Mouse (Mus musculus) CH12.LX (cell line): ENCODE measurements at regions not wholly inside any gene's neighbourhood (a gene's known extent, or its start where the extent isn't known, plus 50 kb on each side); places are given as distances from the start of the nearest gene placed in this dataset.

Experiments
- DNase-seq: peaks from one replicate; pipeline ENCODE4 v3.0.0-alpha.2; 2013; ENCODE audit errors: extremely low read depth
- H3K27ac ChIP-seq: 2 replicates; pipeline ENCODE4 v1.5.1; 2012; ENCODE audit warnings: low read depth, mild to moderate bottlenecking, control low read depth, moderate library complexity; ENCODE audit not compliant: insufficient read depth
- H3K27me3 ChIP-seq: replicated peaks from 2 replicates; pipeline ENCODE3; 2012; ENCODE audit warnings: inconsistent platforms
- H3K36me3 ChIP-seq, 2 experiments: replicated peaks in 1 of 2; 2 replicates each; pipeline versions ENCODE3 to v1.6.1; 2012; ENCODE audit warnings: inconsistent platforms in 1 of 2, low read length in 1 of 2, mild to moderate bottlenecking in 1 of 2, mixed read lengths in 1 of 2, moderate library complexity in 1 of 2; ENCODE audit not compliant: control insufficient read depth in 1 of 2, insufficient read depth in 1 of 2
- H3K4me1 ChIP-seq, 2 experiments: 2 replicates each; pipeline ENCODE4 v1.6.1; 2012; ENCODE audit warnings: inconsistent platforms in 1 of 2, moderate library complexity in 1 of 2; ENCODE audit not compliant: insufficient read depth in 2 of 2, control insufficient read depth in 1 of 2
- H3K4me2 ChIP-seq: 2 replicates; pipeline ENCODE4 v1.6.1; 2012; ENCODE audit warnings: low read depth, mild to moderate bottlenecking, control low read depth; ENCODE audit not compliant: poor library complexity, insufficient read depth, severe bottlenecking
- H3K4me3 ChIP-seq, 3 experiments: fragments of 150-350 bp in 1 of 3; sonication (generic) in 1 of 3; replicated peaks in 1 of 3; 2 replicates each; pipeline versions ENCODE3 to v1.5.1; 2011 to 2012; ENCODE audit warnings: low read depth in 2 of 3, low read length in 2 of 3, mild to moderate bottlenecking in 2 of 3, moderate library complexity in 2 of 3, control low read depth in 1 of 3, improper control_type of control experiment in 1 of 3, inconsistent platforms in 1 of 3, mixed read lengths in 1 of 3; ENCODE audit not compliant: poor library complexity in 1 of 3
- H3K79me2 ChIP-seq: replicated peaks from 2 replicates; pipeline ENCODE4 v1.6.1; 2012; ENCODE audit warnings: mild to moderate bottlenecking, moderate library complexity; ENCODE audit not compliant: control insufficient read depth, poor library complexity, insufficient read depth, severe bottlenecking; ENCODE audit errors: extremely low read depth
- H3K9ac ChIP-seq: 2 replicates; pipeline ENCODE4 v1.6.1; 2012; ENCODE audit warnings: low read depth, mild to moderate bottlenecking, control low read depth, moderate library complexity; ENCODE audit not compliant: insufficient read depth
- H3K9me3 ChIP-seq: replicated peaks from 2 replicates; pipeline ENCODE3; 2012; ENCODE audit warnings: low read length, inconsistent platforms, mixed read lengths
- CTCF ChIP-seq, 2 experiments: IDR thresholded peaks in 1 of 2; conservative IDR thresholded peaks in 1 of 2; 2 replicates each; pipeline ENCODE4 v1.5.1; 2011 to 2012; ENCODE audit warnings: low read depth in 2 of 2, low read length in 2 of 2, improper control_type of control experiment in 1 of 2, inconsistent platforms in 1 of 2, mild to moderate bottlenecking in 1 of 2, moderate library complexity in 1 of 2
- E2F4 ChIP-seq: IDR thresholded peaks from 2 replicates; pipeline ENCODE4 v1.6.1; 2011; ENCODE audit warnings: low read depth, low read length, improper control_type of control experiment; ENCODE audit not compliant: insufficient replicate concordance
- ELF1 ChIP-seq: IDR thresholded peaks from 2 replicates; pipeline ENCODE4 v1.6.1; 2014; ENCODE audit warnings: low read depth, mild to moderate bottlenecking, inconsistent platforms, low read length, improper control_type of control experiment
- ETS1 ChIP-seq: conservative IDR thresholded peaks from 2 replicates; pipeline ENCODE4 v1.6.1; 2012; ENCODE audit warnings: low read depth, mild to moderate bottlenecking, inconsistent platforms, low read length, improper control_type of control experiment, moderate library complexity
- GABPA ChIP-seq: IDR thresholded peaks from 2 replicates; pipeline ENCODE4 v1.6.1; 2012; ENCODE audit warnings: low read depth, low read length, improper control_type of control experiment, inconsistent platforms; ENCODE audit not compliant: insufficient replicate concordance
- HCFC1 ChIP-seq: IDR thresholded peaks from 2 replicates; pipeline ENCODE4 v1.6.1; 2012; ENCODE audit warnings: low read depth, mild to moderate bottlenecking, inconsistent platforms, low read length, improper control_type of control experiment
- IRF4 ChIP-seq: IDR thresholded peaks from 2 replicates; pipeline ENCODE4 v1.6.1; 2014; ENCODE audit warnings: low read depth, mild to moderate bottlenecking, inconsistent platforms, low read length, improper control_type of control experiment
- JUN ChIP-seq: IDR thresholded peaks from 2 replicates; pipeline ENCODE4 v1.6.1; 2011; ENCODE audit warnings: low read depth, mild to moderate bottlenecking, low read length, improper control_type of control experiment, moderate library complexity; ENCODE audit not compliant: insufficient read depth
- KAT2A ChIP-seq: IDR thresholded peaks from 2 replicates; pipeline ENCODE4 v1.6.1; 2012; ENCODE audit warnings: low read length, improper control_type of control experiment, inconsistent platforms; ENCODE audit not compliant: insufficient replicate concordance
- MAFK ChIP-seq: IDR thresholded peaks from 2 replicates; pipeline ENCODE4 v1.6.1; 2011; ENCODE audit warnings: low read length, improper control_type of control experiment; ENCODE audit not compliant: insufficient replicate concordance
- MAX ChIP-seq: IDR thresholded peaks from 2 replicates; pipeline ENCODE4 v1.6.1; 2011; ENCODE audit warnings: low read length, improper control_type of control experiment
- MAZ ChIP-seq: IDR thresholded peaks from 2 replicates; pipeline ENCODE4 v1.6.1; 2012; ENCODE audit warnings: low read depth, mild to moderate bottlenecking, inconsistent platforms, low read length, improper control_type of control experiment, moderate library complexity
- MEF2A ChIP-seq: IDR thresholded peaks from 2 replicates; pipeline ENCODE4 v1.6.1; 2014; ENCODE audit warnings: low read depth, mild to moderate bottlenecking, inconsistent platforms, low read length, improper control_type of control experiment, borderline replicate concordance
- MXI1 ChIP-seq: IDR thresholded peaks from 2 replicates; pipeline ENCODE4 v1.6.1; 2011; ENCODE audit warnings: mild to moderate bottlenecking, low read depth, low read length, improper control_type of control experiment
- NELFE ChIP-seq: IDR thresholded peaks from 2 replicates; pipeline ENCODE4 v1.6.1; 2011; ENCODE audit warnings: low read depth, low read length, improper control_type of control experiment
- NRF1 ChIP-seq: IDR thresholded peaks from 2 replicates; pipeline ENCODE4 v1.6.1; 2014; ENCODE audit warnings: low read depth, mild to moderate bottlenecking, inconsistent platforms, low read length, improper control_type of control experiment, moderate library complexity
- PAX5 ChIP-seq: IDR thresholded peaks from 2 replicates; pipeline ENCODE4 v1.6.1; 2012; ENCODE audit warnings: low read length, inconsistent platforms, mixed read lengths
- POLR2A ChIP-seq: IDR thresholded peaks from 2 replicates; pipeline ENCODE4 v1.6.1; 2011; ENCODE audit warnings: low read depth, mild to moderate bottlenecking, improper control_type of control experiment, low read length
- POLR2AphosphoS2 ChIP-seq: IDR thresholded peaks from 2 replicates; pipeline ENCODE4 v1.6.1; 2011; ENCODE audit warnings: low read depth, low read length, improper control_type of control experiment
- SMC3 ChIP-seq: IDR thresholded peaks from 2 replicates; pipeline ENCODE4 v1.6.1; 2011; ENCODE audit warnings: low read depth, low read length, improper control_type of control experiment
- USF1 ChIP-seq: IDR thresholded peaks from 2 replicates; pipeline ENCODE4 v1.6.1; 2014; ENCODE audit warnings: low read depth, mild to moderate bottlenecking, inconsistent platforms, low read length, improper control_type of control experiment
- ZKSCAN1 ChIP-seq: IDR thresholded peaks from 2 replicates; pipeline ENCODE4 v1.6.1; 2012; ENCODE audit warnings: low read depth, inconsistent platforms, low read length, improper control_type of control experiment, borderline replicate concordance
- ZMIZ1 ChIP-seq: IDR thresholded peaks from 2 replicates; pipeline ENCODE4 v1.6.1; 2012; ENCODE audit warnings: low read depth, mild to moderate bottlenecking, inconsistent platforms, low read length, improper control_type of control experiment
- dilution Hi-C: fragments of 300-500 bp; cut with MboI; formaldehyde crosslinking; loops from 2 replicates; pipeline ENCODE4 v1.14.3; 2020; ENCODE audit warnings: low sequenced_read_pairs; ENCODE audit not compliant: extremely low pct_unique_long_range_greater_than_20kb, extremely low pct_ligation_motif_present
- in situ Hi-C: fragments of 300-500 bp; cut with MboI; formaldehyde crosslinking; loops from 3 replicates; pipeline ENCODE4 v1.14.3; 2019; ENCODE audit warnings: low sequenced_read_pairs, low pct_ligation_motif_present, low pct_unique_long_range_greater_than_20kb, mixed read lengths

DNA sequence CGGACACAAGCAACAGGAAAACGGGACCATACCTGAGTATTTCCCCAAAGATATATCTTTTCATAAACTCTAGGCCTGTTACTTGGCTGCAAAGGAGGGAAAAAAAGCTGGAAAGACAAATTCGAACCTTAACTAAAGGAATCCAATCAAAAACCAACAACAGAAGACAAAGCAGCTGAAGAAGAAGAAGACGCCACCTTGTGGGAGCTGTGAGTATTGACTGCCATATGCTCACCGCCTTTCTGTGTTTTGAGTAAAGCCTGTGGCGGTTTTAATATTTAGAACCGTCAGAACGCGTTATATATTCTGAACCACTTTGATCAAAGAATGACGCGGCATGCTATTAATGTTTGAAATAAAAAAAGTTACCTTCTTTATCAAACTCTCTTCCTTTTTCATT, 126.9 kb upstream of the Sox5 start:
- no peak overlapping the region for H3K4me3 ChIP-seq
- in situ Hi-C loops (no loop called here), dilution Hi-C loops (no loop called here)
- no peak overlapping the region for H3K27ac ChIP-seq
- H3K9ac ChIP-seq: no peak overlapping the region
- DNase-seq: no peak
- H3K4me2 ChIP-seq: no peak overlapping the region
- no peaks in the 10 kb centered on the region for H3K36me3 ChIP-seq
- no peaks in the 10 kb centered on the region for H3K27me3 ChIP-seq
- H3K4me1 ChIP-seq: peaks cover 8 to 58% of the 10 kb centered on the region in 2 experiments
- no peaks in the 10 kb centered on the region for H3K79me2 ChIP-seq
- peaks cover 13% of the 10 kb centered on the region for H3K9me3 ChIP-seq
- TF ChIP-seq CTCF (conservative IDR thresholded peaks at IDR 0.05 in 1 of 2, IDR thresholded peaks at IDR 0.05 in 1 of 2; ENCODE audit: low read depth in 2 of 2, low read length in 2 of 2): 0 out of 4 replicates have a peak, but pooled peaks of 1 of the 2 experiments have one; percentile 3
- TF ChIP-seq IRF4: no peak

DNA sequence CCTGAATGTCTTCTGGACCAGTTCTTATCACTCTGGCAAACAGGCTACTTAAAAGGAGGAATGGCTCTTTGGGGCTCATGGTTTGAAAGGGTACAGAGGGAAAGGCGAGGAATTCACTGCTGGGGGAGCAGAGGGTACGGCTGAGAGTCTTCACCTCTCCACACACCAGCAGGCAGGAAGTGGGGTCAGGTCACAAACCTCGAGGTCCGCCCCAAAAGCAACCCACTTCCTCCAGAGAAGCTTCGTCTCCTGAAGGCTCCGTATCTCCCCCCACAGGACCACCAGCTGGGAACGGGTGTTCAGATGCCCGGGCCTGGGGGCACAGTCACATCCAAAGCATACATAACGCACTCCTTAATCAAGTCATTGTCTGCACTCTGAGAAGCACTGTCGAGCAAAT, 121.4 kb upstream of the Sox5 start:
- in situ Hi-C loops: no loop called here
- H3K36me3 ChIP-seq: no peaks in the 10 kb centered on the region
- dilution Hi-C loops: no loop called here
- H3K27me3 ChIP-seq: no peaks in the 10 kb centered on the region
- H3K79me2 ChIP-seq: no peaks in the 10 kb centered on the region
- peak overlapping the region; percentile 83 for H3K4me2 ChIP-seq
- TF ChIP-seq HCFC1 (no peak), GABPA (no peak), MAZ (no peak), PAX5 (no peak), E2F4 (no peak), MEF2A (no peak), IRF4 (0 out of 2 replicates have a peak, but pooled peaks have one; percentile 10), USF1 (no peak), NRF1 (no peak), MAX (no peak), ZMIZ1 (no peak), MAFK (no peak), POLR2AphosphoS2 (no peak), ZKSCAN1 (no peak), NELFE (no peak; the same call in 1 of the 2 replicates), POLR2A (0 out of 2 replicates have a peak, but pooled peaks have one; percentile 15), JUN (no peak), ETS1 (no peak), ELF1 (peak; percentile 37; the same call in 1 of the 2 replicates), KAT2A (no peak), MXI1 (no peak), SMC3 (no peak)
- peak; percentile 74 for DNase-seq
- peaks cover 12 to 58% of the 10 kb centered on the region in 2 experiments for H3K4me1 ChIP-seq
- peak overlapping the region; percentile 77 for H3K27ac ChIP-seq
- H3K9me3 ChIP-seq: peaks cover 6% of the 10 kb centered on the region
- peak overlapping the region in 2 of 3 experiments; percentile 39 to 45 for H3K4me3 ChIP-seq
- peak overlapping the region; percentile 49 for H3K9ac ChIP-seq
